Mouse (Mus musculus): Measurements from ENCODE around the gene Gm11237.
"Not testable (repeated sequence)": the region's sequence is repeated elsewhere in the genome, so short reads cannot be mapped to it uniquely, and the experiment has no call there.

The Gm11237 gene

GRCm38 (mm10) chr4:73622684-73623083 is at the start of gene Gm11237:
Gm11237 (plus strand) TSS chr4:73622984.
- DNase-seq (ENCODE audit: low read depth, low spot score) = not testable (repeated sequence)

GRCm38 (mm10) chr4:73599248-73599647 is 23.5 kb upstream of the Gm11237 start:
- no peak for DNase-seq (ENCODE audit: low read depth, low spot score)

GRCm38 (mm10) chr4:73607581-73607980 is 15.2 kb upstream of the Gm11237 start, which contains the start of gene Gm11238:
Gm11238 (plus strand) TSS chr4:73607881.
- not testable (repeated sequence) for DNase-seq (ENCODE audit: low read depth, low spot score)

GRCm38 (mm10) chr4:73637821-73638220 is 15.0 kb downstream of the Gm11237 start, which contains the start of gene Gm11236:
Gm11236 (plus strand) TSS chr4:73638121.
- not testable (repeated sequence) for DNase-seq (ENCODE audit: low read depth, low spot score)

GRCm38 (mm10) chr4:73661864-73662263 is 39.1 kb downstream of the Gm11237 start:
- DNase-seq (ENCODE audit: low read depth, low spot score) = not testable (repeated sequence)

- not testable (repeated sequence) for DNase-seq (ENCODE audit: low read depth, low spot score)
Observed at GRCm38 (mm10) chr4:73668054-73668453, 45.3 kb downstream of the Gm11237 start, which contains the start of gene Gm11239. Gm11239 (plus strand) TSS chr4:73668354.
